Mouse (Mus musculus) lung, postnatal 10 days (tissue): ENCODE results near the gene Gpc6.
A peak's percentile ranks its signal among the peaks of the same experiment; 100 is the strongest.

Source experiments
- DNase-seq: peaks from one replicate; pipeline ENCODE4 v3.0.0; 2021

The Gpc6 gene

DNA sequence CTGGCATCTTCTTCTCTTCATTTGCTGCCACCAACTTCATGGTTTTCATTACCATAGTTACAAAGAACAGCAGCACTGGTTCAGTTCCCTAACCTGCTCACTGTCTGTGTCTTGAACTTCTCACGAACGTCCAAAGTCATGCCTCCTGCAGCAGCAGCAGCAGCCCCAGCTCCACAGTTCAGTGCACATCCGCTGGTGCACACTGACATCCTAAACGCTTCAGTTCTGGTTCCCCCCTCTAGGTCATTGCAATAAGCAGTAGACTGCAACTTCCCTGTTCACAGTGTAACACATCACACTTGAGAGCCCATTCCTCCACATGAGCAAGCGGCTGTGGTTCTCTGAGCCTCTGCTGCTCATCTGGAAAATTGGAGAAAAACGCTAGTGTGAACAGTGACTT, 573.7 kb downstream of the Gpc6 start:
- no peak for DNase-seq

DNA sequence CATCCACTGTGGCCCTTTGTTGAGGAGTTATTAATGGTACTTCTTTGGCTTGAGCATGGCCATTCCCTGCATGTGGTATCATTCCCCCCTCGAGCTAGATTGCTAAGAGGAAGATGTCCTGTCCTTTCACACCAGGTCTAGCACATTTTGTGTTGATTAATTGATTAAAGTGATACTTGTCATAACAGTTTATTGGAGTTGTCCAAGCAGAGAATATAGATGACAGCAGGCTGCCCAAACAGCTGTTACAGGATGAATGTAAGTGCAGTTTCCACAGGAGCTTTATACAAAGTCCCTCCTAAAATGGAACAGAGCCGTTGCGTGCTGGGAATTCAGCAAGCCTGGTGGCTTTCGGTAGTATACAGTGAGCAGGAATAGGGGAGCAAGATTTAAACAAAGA, 574.2 kb downstream of the Gpc6 start:
- DNase-seq, result no peak

DNA sequence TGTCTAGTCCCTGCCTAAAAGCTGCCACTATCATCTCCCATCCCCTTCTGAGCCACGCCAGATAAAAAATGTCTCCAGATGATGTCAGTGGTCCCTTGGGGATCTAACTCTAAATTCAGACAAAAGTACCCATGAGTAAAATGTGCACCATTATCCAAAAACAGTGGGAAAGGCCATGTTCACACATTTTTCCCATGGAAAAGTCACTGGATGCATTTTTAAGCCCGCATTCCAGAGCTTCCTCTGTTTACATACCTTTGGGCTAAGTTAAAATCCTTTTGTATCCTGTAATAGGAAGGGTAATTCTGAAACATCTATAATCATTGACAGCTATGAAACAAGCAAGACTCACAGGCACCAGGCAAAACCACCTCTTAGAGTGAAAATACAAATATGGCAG, 589.7 kb downstream of the Gpc6 start:
- DNase-seq, result no peak

DNA sequence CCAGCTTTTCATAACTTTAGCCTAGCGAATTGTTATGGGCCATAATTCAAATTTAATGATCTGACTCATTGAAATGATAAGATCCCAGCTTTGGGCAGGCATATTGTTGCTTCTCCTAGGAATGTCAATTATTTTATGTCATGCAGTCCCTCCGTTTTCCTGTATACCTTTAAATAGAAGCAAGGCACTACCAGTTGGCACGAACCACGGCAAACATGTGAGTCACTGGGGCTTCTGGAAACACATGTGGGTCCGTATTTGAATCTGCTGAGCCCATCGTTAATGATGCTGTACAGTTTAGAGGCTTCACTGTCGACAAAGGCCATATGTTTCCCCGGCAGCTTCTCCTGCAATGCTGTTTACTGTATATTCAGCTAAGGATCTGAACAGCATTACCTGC, 594.5 kb downstream of the Gpc6 start:
- no peak for DNase-seq

DNA sequence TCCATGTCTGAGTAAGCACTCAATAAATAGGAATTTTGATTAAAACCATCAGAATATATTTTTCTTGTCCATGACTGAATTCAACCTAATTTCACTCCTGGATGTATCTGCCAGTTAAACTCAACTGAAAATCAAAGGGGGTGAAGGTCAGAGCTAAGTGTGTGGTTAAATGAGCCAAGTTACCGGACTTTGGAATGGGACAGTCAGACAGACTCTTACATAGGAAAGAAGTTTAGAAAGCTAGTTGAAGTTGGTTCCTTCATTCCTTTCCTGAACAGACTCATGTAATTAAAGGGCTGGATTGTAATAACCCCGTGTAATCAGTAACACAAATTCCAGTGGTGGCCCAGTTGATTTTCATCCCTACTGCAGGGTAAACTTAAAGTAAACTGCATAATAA, 595.6 kb downstream of the Gpc6 start:
- no peak for DNase-seq

DNA sequence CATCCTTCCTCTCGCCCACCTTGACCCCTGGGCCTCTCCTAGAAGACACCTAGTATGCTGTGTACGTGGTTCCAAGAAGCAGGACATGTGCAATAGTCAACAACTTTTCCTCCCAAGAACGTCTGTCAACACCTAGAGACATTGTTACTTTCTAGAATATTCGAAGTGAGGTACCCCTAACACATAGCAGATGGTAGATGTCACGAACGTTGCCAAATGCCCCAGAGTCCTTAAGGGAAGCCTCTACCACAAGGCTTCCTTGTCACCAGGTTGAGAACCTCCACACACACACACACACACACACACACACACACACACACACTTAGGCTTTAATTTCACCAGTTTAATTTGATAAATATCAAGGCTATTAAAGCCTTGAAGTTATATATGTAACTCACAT, 600.0 kb downstream of the Gpc6 start:
- DNase-seq, result no peak

DNA sequence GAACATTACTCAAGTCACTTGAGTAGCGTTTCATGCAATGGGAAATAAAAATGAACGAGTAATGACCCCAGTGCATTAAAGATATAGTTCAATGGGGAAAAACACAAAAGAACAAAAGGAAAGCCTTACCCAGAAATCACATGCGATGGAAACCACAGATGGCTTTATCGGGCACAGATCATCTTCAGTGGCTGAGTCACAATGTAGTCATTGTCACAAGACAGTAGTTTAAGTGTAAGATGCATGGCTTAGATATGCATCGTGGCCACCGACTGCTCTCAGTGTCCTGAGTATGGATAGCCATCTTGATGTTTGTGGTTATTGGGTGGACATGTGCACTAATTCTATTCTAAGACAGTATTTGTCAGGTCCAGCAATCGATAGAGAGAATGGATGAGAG, 601.9 kb downstream of the Gpc6 start:
- DNase-seq, result no peak

DNA sequence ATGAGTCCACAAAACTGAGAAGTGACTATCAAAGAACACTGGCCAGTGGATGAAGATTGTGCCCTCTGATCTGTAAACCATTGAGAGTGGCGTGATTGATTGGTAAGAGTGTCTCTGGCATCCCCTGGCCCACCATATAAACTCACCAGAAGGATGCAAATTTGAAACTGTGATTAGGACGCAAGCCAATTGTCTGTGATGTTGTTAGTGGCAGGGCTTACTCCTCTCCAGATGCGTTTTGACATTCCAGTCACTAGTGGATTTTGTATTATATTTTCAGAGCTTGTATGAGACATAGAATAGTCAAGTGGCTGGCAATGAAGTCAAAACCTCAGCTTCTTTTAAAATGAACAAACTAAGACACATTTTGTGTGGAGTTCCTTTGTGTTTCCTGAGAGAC, 604.3 kb downstream of the Gpc6 start:
- no peak for DNase-seq

DNA sequence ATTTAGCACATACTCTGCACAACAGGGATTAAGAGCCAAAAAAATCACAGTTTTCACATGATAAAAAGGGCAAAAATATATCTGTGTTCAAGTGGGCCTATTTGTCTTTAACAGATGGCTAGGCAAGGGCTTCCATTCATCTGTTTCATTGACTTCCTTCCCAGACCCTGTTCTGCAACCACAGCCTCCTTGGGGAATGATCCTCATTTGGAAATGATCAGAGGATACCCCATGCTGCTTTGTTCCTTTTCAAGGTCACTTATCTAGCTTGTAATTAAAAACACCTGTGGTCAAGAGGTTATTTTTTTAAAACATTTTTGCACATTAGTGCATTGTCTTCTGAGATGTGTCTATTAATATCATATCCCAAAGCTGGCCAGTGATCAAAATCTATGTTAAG, 627.7 kb downstream of the Gpc6 start:
- DNase-seq, result no peak

DNA sequence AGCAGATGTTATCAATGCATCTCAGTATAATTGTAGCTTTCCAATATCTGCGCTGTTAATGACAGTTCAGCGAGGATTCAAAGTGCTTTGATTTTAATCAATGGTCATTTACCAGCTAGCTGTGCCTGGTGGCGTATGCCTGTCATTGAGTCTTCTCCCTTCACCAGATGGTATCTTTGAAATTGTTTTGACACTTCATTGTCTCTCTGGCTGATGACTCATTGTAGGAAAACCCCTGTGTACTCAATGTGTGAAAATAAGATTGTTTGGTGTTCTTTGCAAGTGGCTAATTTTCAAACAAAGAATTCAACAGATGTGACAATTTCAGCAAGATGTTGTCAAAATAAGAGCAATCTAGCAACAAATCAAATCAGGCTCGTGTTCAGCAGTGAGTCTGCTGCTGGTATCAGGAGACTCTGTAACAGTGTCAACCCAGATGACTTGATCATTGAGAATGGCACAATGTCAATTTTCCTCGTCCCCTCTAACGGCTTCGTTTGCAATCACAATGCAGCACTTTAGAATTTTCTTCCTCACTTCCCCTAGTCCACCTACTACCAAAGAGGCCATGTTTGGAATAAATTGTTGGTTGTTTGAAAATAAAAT, 631.7 kb downstream of the Gpc6 start:
- no peak for DNase-seq

DNA sequence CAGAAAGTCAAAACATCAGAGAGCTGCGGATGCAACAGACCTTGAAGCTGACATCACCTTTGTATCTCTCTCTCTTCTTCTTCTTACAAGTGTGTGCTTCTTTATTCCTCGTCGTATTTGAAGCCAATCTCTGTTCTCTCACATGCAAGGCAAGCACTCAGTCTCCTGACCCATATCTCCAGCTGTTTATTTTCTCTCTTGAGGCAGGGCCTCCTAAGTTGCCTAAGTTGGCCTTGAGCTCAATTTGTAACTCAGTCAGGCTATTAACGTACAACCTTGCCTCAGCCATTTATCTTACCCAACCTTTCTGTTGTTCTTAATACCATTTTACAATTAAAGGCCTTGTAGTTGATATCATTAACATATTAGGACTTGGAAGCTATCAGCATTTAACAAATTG, 637.0 kb downstream of the Gpc6 start:
- no peak for DNase-seq

DNA sequence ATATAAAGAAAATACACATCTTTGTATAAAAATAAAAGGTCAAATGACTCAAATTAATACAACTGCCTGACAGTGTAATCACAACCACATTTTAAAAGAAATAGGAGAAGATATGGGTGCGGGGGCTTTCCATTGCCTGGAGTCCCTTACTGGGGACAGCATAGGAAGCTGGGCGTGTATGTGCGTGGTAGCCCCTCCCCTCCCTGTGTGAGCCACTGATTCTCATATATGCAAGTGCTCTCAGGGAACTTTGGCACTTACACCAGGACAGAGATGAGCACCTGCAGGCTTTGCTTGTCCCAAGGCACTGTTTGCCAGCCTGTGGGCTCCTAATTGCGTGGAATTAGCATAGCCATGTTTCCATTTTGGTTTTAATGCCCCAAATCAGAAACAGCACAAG, 644.2 kb downstream of the Gpc6 start:
- no peak for DNase-seq

DNA sequence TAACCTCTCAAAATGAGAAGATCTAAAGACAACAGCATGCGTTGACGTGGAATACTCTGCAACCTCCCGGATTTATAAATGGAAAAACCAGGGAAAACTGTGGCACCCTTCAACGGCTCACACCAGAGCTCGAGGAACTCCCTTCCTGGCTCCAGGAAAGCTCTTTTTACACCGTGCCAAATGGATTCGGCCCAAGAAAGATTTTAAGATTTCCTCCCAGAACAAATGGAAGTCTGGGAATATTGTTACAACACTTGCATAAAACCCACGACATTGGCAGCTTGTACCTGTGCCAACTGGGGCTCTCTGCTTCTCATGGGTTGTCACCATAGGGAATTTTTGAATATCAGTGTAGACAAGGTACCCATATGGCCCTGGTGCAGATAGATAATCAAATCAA, 647.1 kb downstream of the Gpc6 start:
- DNase-seq, result peak; percentile 26

DNA sequence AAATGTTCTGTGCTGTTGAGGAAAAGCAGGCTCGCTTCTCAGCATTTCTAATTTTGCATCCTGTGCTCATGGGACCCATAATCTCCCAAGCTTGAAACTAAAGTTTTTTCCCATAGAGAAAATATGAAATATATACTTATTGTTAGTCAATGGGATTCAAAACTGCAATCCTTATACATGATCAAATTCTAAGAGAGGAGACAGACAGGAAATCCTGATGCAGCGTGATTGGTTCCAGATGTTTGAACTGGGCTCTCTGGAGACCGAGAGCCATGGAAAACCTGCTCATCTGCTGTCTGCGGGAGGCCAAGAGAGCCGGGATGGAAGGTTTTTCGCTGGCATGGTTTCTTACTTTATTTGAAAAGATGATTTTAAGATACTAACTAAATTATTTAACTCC, 649.1 kb downstream of the Gpc6 start:
- DNase-seq, result no peak

DNA sequence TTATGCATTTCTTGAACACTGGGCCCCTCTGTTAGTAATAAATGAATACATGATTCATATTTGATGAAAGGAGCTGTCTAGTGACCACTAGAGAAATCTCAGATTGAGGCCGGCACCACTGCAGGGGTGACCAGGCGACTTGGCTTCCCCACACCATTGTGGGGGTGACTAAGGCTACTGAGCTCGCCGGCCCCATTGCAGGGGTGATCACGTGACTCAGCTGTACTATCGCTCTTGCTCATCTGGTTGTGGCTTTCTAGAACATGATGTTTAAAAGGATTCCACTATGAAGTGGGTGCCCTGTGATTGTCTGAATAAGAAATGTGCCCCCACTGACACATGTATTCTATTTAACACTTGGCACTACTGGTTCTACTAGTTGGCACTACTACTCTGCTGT, 656.6 kb downstream of the Gpc6 start:
- no peak for DNase-seq

DNA sequence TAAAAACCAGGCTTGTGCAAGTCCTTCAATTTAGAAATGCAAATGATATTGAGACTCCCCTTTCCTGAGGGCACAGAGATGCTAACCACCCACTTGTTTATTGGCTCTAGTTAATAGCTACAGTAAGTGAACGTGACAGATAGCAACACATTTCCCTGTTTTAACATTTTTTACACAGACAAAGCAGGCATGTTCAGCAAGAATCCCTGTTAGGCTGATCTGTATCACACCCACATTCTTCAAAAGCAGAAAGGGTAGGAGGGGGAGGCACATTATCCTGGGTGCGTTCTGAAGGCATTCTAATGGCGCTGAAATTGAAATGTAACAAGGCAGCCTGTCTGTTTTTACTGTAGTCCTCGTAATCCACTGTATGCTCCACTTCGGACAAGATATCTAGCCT, 674.6 kb downstream of the Gpc6 start:
- no peak for DNase-seq

DNA sequence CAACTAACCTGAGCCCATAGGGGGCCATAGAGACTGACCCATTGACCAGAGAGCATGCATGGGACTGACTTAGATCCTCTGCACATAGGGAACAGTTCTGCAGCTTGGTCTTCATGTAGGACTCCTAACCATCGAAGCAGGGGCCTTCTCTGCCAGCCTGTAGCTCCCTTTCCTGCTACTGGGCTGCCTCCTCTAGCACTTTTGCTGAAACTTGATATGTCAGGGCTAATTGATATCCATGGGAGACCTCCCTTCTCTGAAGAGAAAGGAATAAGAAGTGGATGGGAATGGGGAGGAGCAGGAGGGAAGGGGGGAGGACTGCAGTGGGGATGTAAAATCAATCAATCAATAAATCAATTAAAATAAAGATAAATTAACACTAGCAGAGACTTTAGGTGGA, 678.7 kb downstream of the Gpc6 start:
- no peak for DNase-seq

DNA sequence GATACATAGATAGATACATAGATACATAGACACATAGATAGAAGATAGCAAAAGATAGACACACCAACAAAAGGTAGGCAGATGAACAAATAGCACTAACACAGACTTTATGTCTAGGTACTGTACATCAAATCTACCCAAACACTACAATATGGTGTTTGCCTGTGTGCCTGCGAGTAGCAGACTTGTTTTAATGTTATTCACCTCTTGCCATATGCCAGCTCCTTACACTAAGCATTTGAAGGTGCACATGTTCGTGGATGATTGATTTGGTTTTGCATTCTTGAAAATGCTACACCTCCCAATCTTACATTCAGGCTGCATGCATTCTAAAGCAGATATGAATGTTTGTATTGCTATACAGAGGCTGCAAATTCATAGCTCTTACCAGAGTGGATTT, 680.6 kb downstream of the Gpc6 start:
- no peak for DNase-seq

DNA sequence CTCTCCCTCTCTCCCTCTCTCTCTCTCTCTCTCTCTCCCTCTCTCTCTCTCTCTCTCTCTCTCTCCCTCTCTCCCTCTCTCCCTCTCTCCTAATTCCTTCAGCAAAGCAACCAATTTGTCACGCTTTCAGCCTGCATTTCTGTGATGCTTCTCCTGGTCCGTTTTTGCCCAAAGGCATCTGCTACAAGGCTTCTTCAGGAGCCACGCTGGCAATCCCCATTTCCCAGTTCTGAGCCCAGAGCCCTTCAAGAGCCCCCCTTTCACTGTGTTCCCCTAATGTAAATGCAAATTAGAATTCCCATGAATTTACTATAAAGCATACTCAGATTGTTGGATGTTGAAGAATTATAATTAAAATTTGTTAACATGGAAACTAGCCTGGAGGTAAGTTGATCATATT, 686.0 kb downstream of the Gpc6 start:
- DNase-seq, result no peak

DNA sequence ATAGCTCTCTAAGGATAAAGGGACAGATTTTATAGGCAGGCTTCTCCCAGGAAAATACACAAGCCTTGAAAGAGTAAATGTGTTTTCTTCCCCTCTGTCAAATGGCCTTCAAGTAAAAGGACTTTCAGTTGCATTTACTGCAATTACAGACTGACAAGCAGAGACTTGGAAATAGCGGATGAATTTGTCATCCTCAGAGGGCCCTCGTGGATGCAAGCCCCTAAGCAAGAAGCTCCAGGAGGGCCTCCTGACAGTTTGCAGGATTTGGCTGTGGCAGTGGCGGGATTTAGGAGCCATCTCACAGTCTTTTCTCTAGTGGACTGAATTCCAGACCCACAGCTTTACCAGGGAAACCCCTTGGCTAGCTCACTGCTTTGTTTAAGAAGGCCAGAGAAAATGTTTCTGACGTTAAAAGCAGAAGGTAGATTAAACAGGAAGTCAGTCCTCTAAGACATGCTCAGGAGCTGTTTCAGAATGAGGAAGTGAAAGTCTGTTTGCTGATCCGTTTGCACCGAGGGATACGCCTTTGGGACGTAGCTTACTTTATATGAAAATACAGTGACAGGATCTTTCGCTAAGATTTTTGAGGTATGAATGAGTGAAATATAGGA, 700.1 kb downstream of the Gpc6 start:
- peak; percentile 1 for DNase-seq

DNA sequence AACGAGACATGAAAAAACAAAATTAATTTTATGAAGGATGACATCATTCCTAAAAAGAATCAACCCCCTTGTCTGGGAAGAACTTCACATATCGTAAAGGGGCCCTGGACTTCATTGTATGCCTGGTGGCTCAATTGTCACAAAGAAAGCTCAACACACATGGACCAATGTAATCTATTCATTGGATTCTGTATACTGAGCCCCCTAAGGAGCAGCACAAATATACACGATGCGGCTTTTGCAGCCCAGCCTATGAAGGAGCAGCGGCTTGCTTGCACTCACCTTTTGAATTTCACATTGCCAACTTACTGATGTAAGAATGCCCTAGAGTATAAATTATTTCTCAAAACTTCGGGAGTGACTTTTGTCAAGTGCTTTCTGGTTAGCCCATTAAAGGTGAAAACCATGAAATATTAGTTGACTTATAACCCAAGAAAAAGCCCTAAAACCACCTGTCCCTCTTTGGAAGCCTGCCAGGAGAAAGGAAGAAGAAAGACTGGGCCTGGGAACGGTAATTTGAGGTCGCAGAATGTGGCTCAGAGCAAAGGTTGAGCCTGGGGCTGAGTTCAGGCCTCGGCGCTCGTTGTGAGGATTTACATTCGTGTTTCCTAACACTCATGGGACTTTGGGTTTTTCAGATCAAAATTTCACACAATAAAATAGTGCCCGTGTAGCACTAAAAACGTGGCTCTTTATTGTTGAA, 709.3 kb downstream of the Gpc6 start:
- DNase-seq, result no peak

DNA sequence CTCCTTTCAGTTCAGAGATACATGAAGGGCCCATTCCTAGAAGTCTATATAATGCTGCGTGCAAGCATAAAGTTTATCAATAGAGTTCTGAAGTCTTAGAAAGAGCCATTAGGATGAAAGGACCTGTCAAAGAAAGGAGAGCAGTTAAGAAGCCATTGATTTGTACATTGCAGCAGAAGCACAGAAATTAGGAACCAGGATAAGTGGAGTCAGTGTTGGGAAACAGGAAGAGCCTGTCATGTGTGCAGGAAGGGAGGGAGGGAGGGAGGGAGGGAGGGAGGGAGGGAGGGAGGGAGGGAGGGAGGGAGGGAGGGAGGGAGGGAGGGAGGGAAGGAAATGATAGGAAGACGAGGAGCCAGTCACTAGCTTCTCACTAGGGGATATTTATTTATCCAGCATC, 716.7 kb downstream of the Gpc6 start:
- no peak for DNase-seq

DNA sequence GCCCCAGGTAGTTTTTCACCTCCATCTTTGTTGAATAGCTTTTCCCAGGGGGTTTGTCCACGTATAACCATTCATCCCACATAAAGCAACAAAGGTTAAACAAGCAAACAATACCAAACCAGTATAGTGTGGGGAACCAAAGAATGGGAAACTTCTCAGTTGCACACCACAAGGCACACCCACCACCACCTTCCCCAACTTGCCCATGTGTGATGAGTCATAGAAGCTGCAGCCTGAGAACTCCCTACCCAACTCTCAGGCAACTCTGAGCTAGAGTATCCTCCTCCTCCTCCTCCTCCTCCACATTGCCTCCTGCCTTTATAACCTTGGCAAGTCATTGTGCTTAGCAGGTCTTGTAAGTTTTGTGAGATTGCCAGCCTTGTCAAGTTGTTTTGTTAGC, 718.0 kb downstream of the Gpc6 start:
- DNase-seq, result no peak

DNA sequence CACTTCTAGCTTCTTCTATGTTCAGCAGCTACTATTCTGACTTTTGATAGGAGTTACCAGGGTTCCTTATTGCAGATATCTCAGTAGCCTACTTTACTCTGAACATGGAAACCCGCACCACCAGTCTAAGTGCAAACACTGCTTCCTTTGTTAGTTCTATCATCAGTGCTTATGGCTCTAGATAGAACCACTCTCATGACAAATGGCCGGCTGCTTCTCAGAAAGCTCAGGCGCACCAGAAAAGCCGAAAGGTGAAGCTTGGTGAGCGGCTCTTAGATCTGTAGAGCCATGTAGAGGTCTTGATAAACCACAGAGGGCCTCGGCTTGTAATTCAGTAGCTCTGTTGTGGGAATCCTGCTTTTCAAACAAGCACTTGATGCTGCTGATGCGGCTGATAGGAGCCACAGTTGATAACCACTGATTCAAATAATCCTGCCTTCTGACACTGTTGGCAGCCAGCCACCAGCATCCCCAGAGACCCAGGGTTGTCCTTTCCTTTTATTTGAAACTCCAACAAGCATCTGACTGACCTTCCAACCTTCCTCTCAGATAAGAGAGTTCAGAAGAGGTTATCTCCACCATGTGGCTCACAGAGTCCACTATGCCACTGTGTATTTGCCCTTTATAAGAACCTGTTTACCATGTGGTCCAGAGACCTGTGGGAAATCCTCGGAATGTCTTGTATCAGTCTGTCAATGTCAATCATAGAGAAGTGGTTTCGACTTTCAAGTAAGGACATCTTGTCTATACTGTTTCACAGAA, 723.3 kb downstream of the Gpc6 start:
- DNase-seq, result no peak
